Mouse (Mus musculus): ENCODE measurements around the gene Sorbs2. TPM values are rescaled to one million over a fixed set of nuclear protein-coding genes. Genes with fewer than 3 reads are reported as not detected.

The Sorbs2 gene
- polyA plus RNA-seq, 2 experiments: 3.7 to 6.2 TPM

GRCm38 (mm10) chr8:45844097-45844885 is 336.7 kb downstream of the Sorbs2 start:
- no peak for ATAC-seq (ENCODE audit: insufficient read depth)

GRCm38 (mm10) chr8:45844911-45845481 is 337.4 kb downstream of the Sorbs2 start:
- ATAC-seq (ENCODE audit: insufficient read depth) (no peak), DNase-seq (ENCODE audit: low read depth in 3 of 3, low spot score in 3 of 3) (no peak)
- Histone ChIP-seq H3K36me3 (replicated peaks; ENCODE audit: control insufficient read depth, insufficient read depth, low read depth) (no peaks in the 10 kb centered on the region), H3K4me3 (ENCODE audit: insufficient read depth in 1 of 2, low read depth in 2 of 2, low read length in 2 of 2) (no peak overlapping the region), H3K27ac (no peak overlapping the region), H3K4me1 (replicated peaks; ENCODE audit: control insufficient read depth in 2 of 2, insufficient read depth in 2 of 2, low read length in 1 of 2) (no peaks in the 10 kb centered on the region), H3K9ac (replicated peaks) (no peak overlapping the region), H3K9me3 (ENCODE audit: control insufficient read depth, low read length) (no peaks in the 10 kb centered on the region), H3K27me3 (ENCODE audit: control insufficient read depth, insufficient read depth, low read length) (no peaks in the 10 kb centered on the region), H3K4me2 (ENCODE audit: low read depth) (no peak overlapping the region)
- whole genome bisulfite sequencing (ENCODE audit: insufficient replicate concordance): 56% methylated on average over 14 of the region's 14 CpGs
- TF ChIP-seq EP300 (IDR thresholded peaks at IDR 0.05; ENCODE audit: low read depth): no peak

More at GRCm38 (mm10) chr8:45844097-45844885, 336.7 kb downstream of the Sorbs2 start:
- no peak overlapping the region for H3K27ac ChIP-seq
- H3K36me3 ChIP-seq (replicated peaks; ENCODE audit: control insufficient read depth, insufficient read depth, low read depth): no peaks in the 10 kb centered on the region
- H3K9ac ChIP-seq (replicated peaks): no peak overlapping the region
- no peaks in the 10 kb centered on the region for H3K27me3 ChIP-seq (ENCODE audit: control insufficient read depth, insufficient read depth, low read length)
- no peak overlapping the region for H3K4me3 ChIP-seq (ENCODE audit: insufficient read depth in 1 of 2, low read depth in 2 of 2, low read length in 2 of 2)
- H3K4me1 ChIP-seq (replicated peaks; ENCODE audit: control insufficient read depth in 2 of 2, insufficient read depth in 2 of 2, low read length in 1 of 2): no peaks in the 10 kb centered on the region
- WGBS (ENCODE audit: insufficient replicate concordance): 60% methylated on average over 6 of the region's 6 CpGs
- no peaks in the 10 kb centered on the region for H3K9me3 ChIP-seq (ENCODE audit: control insufficient read depth, low read length)
- no peak overlapping the region for H3K4me2 ChIP-seq (ENCODE audit: low read depth)
- no peak for DNase-seq (ENCODE audit: low read depth in 3 of 3, low spot score in 3 of 3)
- no peak for TF ChIP-seq CTCF (IDR thresholded peaks at IDR 0.05; ENCODE audit: low read depth)
- TF ChIP-seq EP300 (IDR thresholded peaks at IDR 0.05; ENCODE audit: low read depth): no peak

GRCm38 (mm10) chr8:45845906-45846305 is 338.3 kb downstream of the Sorbs2 start:
- H3K9ac ChIP-seq (replicated peaks): no peak overlapping the region
- H3K27ac ChIP-seq: no peak overlapping the region
- no peak overlapping the region for H3K4me2 ChIP-seq (ENCODE audit: low read depth)
- H3K36me3 ChIP-seq (replicated peaks; ENCODE audit: control insufficient read depth, insufficient read depth, low read depth): no peaks in the 10 kb centered on the region
- H3K27me3 ChIP-seq (ENCODE audit: control insufficient read depth, insufficient read depth, low read length): no peaks in the 10 kb centered on the region
- TF ChIP-seq CTCF (IDR thresholded peaks at IDR 0.05; ENCODE audit: low read depth): no peak
- TF ChIP-seq EP300 (IDR thresholded peaks at IDR 0.05; ENCODE audit: low read depth): no peak
- no peaks in the 10 kb centered on the region for H3K9me3 ChIP-seq (ENCODE audit: control insufficient read depth, low read length)
- DNase-seq (ENCODE audit: low read depth in 3 of 3, low spot score in 3 of 3) (no peak), ATAC-seq (ENCODE audit: insufficient read depth) (no peak)
- H3K4me1 ChIP-seq (replicated peaks; ENCODE audit: control insufficient read depth in 2 of 2, insufficient read depth in 2 of 2, low read length in 1 of 2): no peaks in the 10 kb centered on the region
- WGBS (ENCODE audit: insufficient replicate concordance): 57% methylated on average over 4 of the region's 4 CpGs
- H3K4me3 ChIP-seq (ENCODE audit: insufficient read depth in 1 of 2, low read depth in 2 of 2, low read length in 2 of 2): no peak overlapping the region

DNA sequence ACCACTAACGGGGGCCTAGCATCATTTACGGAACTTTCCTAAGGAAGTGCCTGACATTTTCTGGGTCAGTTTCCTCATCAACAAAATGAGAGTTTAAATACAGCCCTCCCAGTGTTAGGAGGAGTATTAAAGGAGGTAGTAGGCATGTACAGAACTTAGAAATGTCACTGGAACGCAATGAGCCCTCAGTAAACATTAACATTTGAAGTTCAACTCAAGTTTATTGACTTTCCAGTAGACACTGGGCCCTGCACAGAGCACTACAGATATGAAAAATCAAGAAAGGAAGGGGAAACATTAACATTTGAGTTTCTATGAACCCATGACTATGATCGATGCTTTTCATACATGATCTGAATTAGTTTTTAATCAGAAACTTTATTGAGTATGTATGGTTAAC is 347.5 kb downstream of the Sorbs2 start:
- 60% methylated on average over 4 of the region's 4 CpGs for WGBS (ENCODE audit: insufficient replicate concordance)
- H3K36me3 ChIP-seq (replicated peaks; ENCODE audit: control insufficient read depth, insufficient read depth, low read depth): no peaks in the 10 kb centered on the region
- DNase-seq (ENCODE audit: low read depth in 3 of 3, low spot score in 3 of 3) (no peak), ATAC-seq (ENCODE audit: insufficient read depth) (no peak)
- no peak overlapping the region for H3K9ac ChIP-seq (replicated peaks)
- H3K4me3 ChIP-seq (ENCODE audit: insufficient read depth in 1 of 2, low read depth in 2 of 2, low read length in 2 of 2): no peak overlapping the region
- H3K4me2 ChIP-seq (ENCODE audit: low read depth): no peak overlapping the region
- no peak overlapping the region for H3K27ac ChIP-seq
- no peaks in the 10 kb centered on the region for H3K4me1 ChIP-seq (replicated peaks; ENCODE audit: control insufficient read depth in 2 of 2, insufficient read depth in 2 of 2, low read length in 1 of 2)
- H3K9me3 ChIP-seq (ENCODE audit: control insufficient read depth, low read length): no peaks in the 10 kb centered on the region
- TF ChIP-seq EP300 (IDR thresholded peaks at IDR 0.05; ENCODE audit: low read depth): no peak
- TF ChIP-seq CTCF (IDR thresholded peaks at IDR 0.05; ENCODE audit: low read depth): no peak
- no peaks in the 10 kb centered on the region for H3K27me3 ChIP-seq (ENCODE audit: control insufficient read depth, insufficient read depth, low read length)

- Histone ChIP-seq H3K9ac (replicated peaks) (no peak overlapping the region), H3K4me1 (replicated peaks; ENCODE audit: control insufficient read depth in 2 of 2, insufficient read depth in 2 of 2, low read length in 1 of 2) (no peaks in the 10 kb centered on the region), H3K27me3 (ENCODE audit: control insufficient read depth, insufficient read depth, low read length) (no peaks in the 10 kb centered on the region), H3K36me3 (replicated peaks; ENCODE audit: control insufficient read depth, insufficient read depth, low read depth) (no peaks in the 10 kb centered on the region), H3K27ac (no peak overlapping the region), H3K4me3 (ENCODE audit: insufficient read depth in 1 of 2, low read depth in 2 of 2, low read length in 2 of 2) (no peak overlapping the region), H3K9me3 (ENCODE audit: control insufficient read depth, low read length) (no peaks in the 10 kb centered on the region), H3K4me2 (ENCODE audit: low read depth) (no peak overlapping the region)
- TF ChIP-seq CTCF (IDR thresholded peaks at IDR 0.05; ENCODE audit: low read depth) (no peak), EP300 (IDR thresholded peaks at IDR 0.05; ENCODE audit: low read depth) (no peak)
- WGBS (ENCODE audit: insufficient replicate concordance): 47% methylated on average over 5 of the region's 5 CpGs
- ATAC-seq (ENCODE audit: insufficient read depth): no peak
- no peak for DNase-seq (ENCODE audit: low read depth in 3 of 3, low spot score in 3 of 3)
These were observed 350.1 kb downstream of the Sorbs2 start for GRCm38 (mm10) chr8:45857734-45858133.
